7 mouse cellular contexts compared by ENCODE assay signal in the genomic region with DNA sequence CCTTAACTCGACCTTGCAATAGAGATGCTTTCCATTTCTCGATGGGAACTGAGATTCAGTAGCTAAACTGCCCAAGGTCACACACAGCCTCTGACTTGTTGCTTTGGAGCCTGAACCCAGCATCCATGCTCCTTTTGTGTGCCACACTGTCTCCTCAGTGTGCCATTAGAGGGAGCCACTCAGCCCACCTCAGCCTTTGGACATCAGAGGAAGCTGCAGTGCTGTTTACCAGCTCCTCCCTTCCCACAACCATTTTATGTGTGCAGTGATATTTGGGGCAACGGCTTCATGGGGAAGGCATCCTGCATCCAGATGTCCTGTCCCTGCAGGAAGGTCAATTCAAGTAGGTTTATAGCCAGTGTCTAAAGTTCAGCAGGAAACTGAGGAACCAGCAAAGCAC. TPM values are rescaled to one million over a fixed set of nuclear protein-coding genes. Genes with fewer than 3 reads are reported as not detected.
DNase-seq lines count a peak whose midpoint lies in the region; ATAC-seq and TF ChIP-seq lines count a peak whose summit lies in the region.

No protein-coding gene starts in this region.

- no peaks in the 10 kb centered on the region for H3K27me3 ChIP-seq in Patski
- H3K27me3 ChIP-seq in forebrain, embryonic 13.5 days, result no peaks in the 10 kb centered on the region

- intact Hi-C loops in left cerebral cortex, postnatal 4 days (cut with DNase I), result no loop called here

- no peak overlapping the region for H3K9ac ChIP-seq in forebrain, embryonic 13.5 days

- no peak overlapping the region for H3K27ac ChIP-seq in forebrain, embryonic 13.5 days

- in situ Hi-C loops in Patski (cut with MboI; ENCODE audit: low pct_unique_long_range_greater_than_20kb), result no loop called here

- TF ChIP-seq CTCF in Patski (IDR thresholded peaks at IDR 0.05), result peak; percentile 50

- H3K4me2 ChIP-seq in forebrain, embryonic 13.5 days, result no peak overlapping the region

- no peak overlapping the region for H3K4me3 ChIP-seq in forebrain, embryonic 13.5 days

- H3K36me3 ChIP-seq in forebrain, embryonic 13.5 days (ENCODE audit: poor library complexity, severe bottlenecking), result no peaks in the 10 kb centered on the region

- peak; percentile 17 for DNase-seq in left cerebral cortex, postnatal 4 days
- DNase-seq in left cerebral cortex, adult 11 months (ENCODE audit: low spot score), result no peak
- no peak for DNase-seq in Patski (ENCODE audit: low read depth, low spot score)
- DNase-seq in embryo, embryonic 11 days, result peak; percentile 49
- peak; percentile 60 for DNase-seq in lung, postnatal 10 days
- DNase-seq in thymus, postnatal 36 days, result peak; percentile 36 to 47

- H3K9me3 ChIP-seq in forebrain, embryonic 13.5 days (replicated peaks), result no peaks in the 10 kb centered on the region

- no peaks in the 10 kb centered on the region for H3K4me1 ChIP-seq in forebrain, embryonic 13.5 days

- 63% methylated on average over 3 of the region's 3 CpGs for WGBS in forebrain, embryonic 13.5 days

- CTCF ChIA-PET in Patski (lab: Charles Lee), result interaction anchor here (0.7 to 1.3 kb wide), 4 partner anchors 10 to 43 kb away, joined by 3 to 5 read pairs (median 4); no protein-coding TSS in a partner anchor

- POLR2A ChIA-PET in Patski (lab: Charles Lee), result no interaction called here

- ATAC-seq in Patski, result no peak
- no peak for ATAC-seq in forebrain, embryonic 13.5 days

RNA-seq across cellular contexts. Expression of a gene that starts 17.3 kb away (rescaled TPM):
- under 1 TPM in 1 of 2 experiments, not detected in 1; 0.46 TPM for total RNA-seq in left cerebral cortex, postnatal 4 days (2021)
- polyA plus RNA-seq in Patski (2021), result not detected
- polyA plus RNA-seq in forebrain, embryonic 13.5 days (2015; fragmentation: Nextera tagmentation; extraction: Ambion mirVana), result 0.23 and 0.64 TPM in 2 replicates

RNA-seq across cellular contexts. Expression of a gene that starts 28.5 kb away (rescaled TPM):
- total RNA-seq in left cerebral cortex, postnatal 4 days (2021), result 100 to 1,000 TPM in 1 of 2 experiments, 10 to 100 TPM in 1; 97.7 to 103 TPM
- 36.3 TPM for polyA plus RNA-seq in Patski (2021)
- polyA plus RNA-seq in forebrain, embryonic 13.5 days (2015; fragmentation: Nextera tagmentation; extraction: Ambion mirVana), result 38.3 and 44.8 TPM in 2 replicates

RNA-seq across cellular contexts. Expression of a gene that starts 49.5 kb away (rescaled TPM):
- 10 to 100 TPM; 66.6 to 81.4 TPM for total RNA-seq in left cerebral cortex, postnatal 4 days (2021)
- polyA plus RNA-seq in Patski (2021), result 87.4 TPM
- polyA plus RNA-seq in forebrain, embryonic 13.5 days (2015; fragmentation: Nextera tagmentation; extraction: Ambion mirVana), result 70.3 and 73.2 TPM in 2 replicates

Comparison
In these comparisons a context has a peak if more than half of its experiments do, and no peak if none do; other contexts are left out.
1. DNase-seq: peak in left cerebral cortex, postnatal 4 days (single experiment), embryo, embryonic 11 days (single experiment), lung, postnatal 10 days (single experiment) and thymus, postnatal 36 days (2 of 2); none in left cerebral cortex, adult 11 months (single experiment) and Patski (single experiment).